In the genomic region with DNA sequence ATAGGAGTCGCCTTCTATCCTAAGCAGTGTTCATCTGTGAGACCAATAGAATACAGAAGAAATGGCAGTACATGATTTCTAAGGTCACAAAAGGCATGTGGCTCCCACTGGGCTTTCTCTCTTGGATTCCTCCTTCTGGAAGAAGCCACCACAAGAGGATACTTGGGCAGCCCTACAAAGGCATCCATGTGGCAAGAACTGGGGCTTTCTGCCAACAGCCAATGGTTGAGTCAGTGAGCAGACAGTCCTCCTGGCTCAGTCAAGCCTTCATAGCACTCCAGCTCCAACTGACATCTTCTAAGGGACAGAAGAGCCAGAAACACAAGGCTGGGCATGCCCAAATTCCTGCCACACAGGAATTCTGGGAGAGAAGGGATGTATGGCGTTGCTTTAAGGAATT, we compare ENCODE assay signal across 17 mouse cellular contexts.
DNase-seq lines count a peak whose midpoint lies in the region; ATAC-seq and TF ChIP-seq lines count a peak whose summit lies in the region.
"Had no signal": no experiment of that assay in that cellular context is flagged by ENCODE, and none has a peak within 500 bp of the region (broad histone marks: within the 10 kb centered on the region; RNA-seq: fewer than 3 reads in every experiment).

No protein-coding gene starts in this region.

- ATAC-seq in lung, postnatal 0 days: no peak
- ATAC-seq in midbrain, embryonic 16.5 days: no peak
- ATAC-seq: forebrain, embryonic 15.5 days had no signal

- TF ChIP-seq EP300 in lung, postnatal 0 days (IDR thresholded peaks at IDR 0.05): no peak

- H3K27ac ChIP-seq in kidney, adult 2 months (ENCODE audit: insufficient read depth, low read depth, low read length): no peak overlapping the region
- no peak overlapping the region for H3K27ac ChIP-seq in lung, postnatal 0 days (ENCODE audit: low read length)
- no peak overlapping the region for H3K27ac ChIP-seq in midbrain, embryonic 16.5 days (ENCODE audit: low read length)
- H3K27ac ChIP-seq: embryonic facial prominence, embryonic 12.5 days; forebrain, embryonic 15.5 days; hindbrain, embryonic 12.5 days; limb, embryonic 13.5 days; lung, embryonic 15.5 days; midbrain, embryonic 12.5 days; neural tube, embryonic 13.5 days had no signal

- no peaks in the 10 kb centered on the region for H3K9me3 ChIP-seq in lung, postnatal 0 days (ENCODE audit: low read length)
- no peaks in the 10 kb centered on the region for H3K9me3 ChIP-seq in midbrain, embryonic 16.5 days (replicated peaks; ENCODE audit: control insufficient read depth, low read length, poor library complexity, severe bottlenecking)
- H3K9me3 ChIP-seq: embryonic facial prominence, embryonic 12.5 days; forebrain, embryonic 15.5 days; hindbrain, embryonic 12.5 days; lung, embryonic 15.5 days; midbrain, embryonic 12.5 days; neural tube, embryonic 13.5 days had no signal

- TF ChIP-seq CTCF in kidney, adult 2 months (conservative IDR thresholded peaks at IDR 0.05; ENCODE audit: insufficient read depth, insufficient read length, low read depth, low read length): no peak
- TF ChIP-seq CTCF in lung, postnatal 0 days (IDR thresholded peaks at IDR 0.05): no peak

- WGBS in kidney, adult 2 months: 91% methylated on average over 2 of the region's 2 CpGs
- 87% methylated on average over 2 of the region's 2 CpGs for WGBS in lung, postnatal 0 days
- WGBS in midbrain, embryonic 16.5 days: 95% methylated on average over 2 of the region's 2 CpGs

- TF ChIP-seq POLR2A in kidney, adult 2 months (IDR thresholded peaks at IDR 0.05; ENCODE audit: low read depth, low read length): no peak

- H3K27me3 ChIP-seq in kidney, adult 2 months (replicated peaks; ENCODE audit: control insufficient read depth, insufficient read depth, low read length): no peaks in the 10 kb centered on the region
- no peaks in the 10 kb centered on the region for H3K27me3 ChIP-seq in lung, postnatal 0 days (replicated peaks; ENCODE audit: insufficient read depth, low read length)
- H3K27me3 ChIP-seq in midbrain, embryonic 16.5 days (ENCODE audit: control insufficient read depth, insufficient read depth, low read depth, low read length): no peaks in the 10 kb centered on the region
- H3K27me3 ChIP-seq: embryonic facial prominence, embryonic 12.5 days; forebrain, embryonic 15.5 days; hindbrain, embryonic 12.5 days; limb, embryonic 13.5 days; lung, embryonic 15.5 days; midbrain, embryonic 12.5 days; neural tube, embryonic 13.5 days had no signal

- H3K4me3 ChIP-seq in kidney, adult 2 months (ENCODE audit: insufficient read depth, low read depth, low read length): no peak overlapping the region
- no peak overlapping the region for H3K4me3 ChIP-seq in lung, postnatal 0 days (ENCODE audit: low read depth, low read length)
- no peak overlapping the region for H3K4me3 ChIP-seq in midbrain, embryonic 16.5 days (ENCODE audit: low read depth, low read length)
- H3K4me3 ChIP-seq: embryonic facial prominence, embryonic 12.5 days; forebrain, embryonic 15.5 days; hindbrain, embryonic 12.5 days; limb, embryonic 13.5 days; lung, embryonic 15.5 days; midbrain, embryonic 12.5 days; neural tube, embryonic 13.5 days had no signal

- no peak overlapping the region for H3K9ac ChIP-seq in lung, postnatal 0 days (replicated peaks; ENCODE audit: low read depth)
- H3K9ac ChIP-seq in midbrain, embryonic 16.5 days (ENCODE audit: low read depth, low read length): no peak overlapping the region
- H3K9ac ChIP-seq: embryonic facial prominence, embryonic 12.5 days; forebrain, embryonic 15.5 days; hindbrain, embryonic 12.5 days; limb, embryonic 13.5 days; lung, embryonic 15.5 days; midbrain, embryonic 12.5 days; neural tube, embryonic 13.5 days had no signal

- no peaks in the 10 kb centered on the region for H3K36me3 ChIP-seq in kidney, adult 2 months (ENCODE audit: control insufficient read depth, insufficient read depth, low read length)
- H3K36me3 ChIP-seq in lung, postnatal 0 days (ENCODE audit: insufficient read depth, low read length): no peaks in the 10 kb centered on the region
- no peaks in the 10 kb centered on the region for H3K36me3 ChIP-seq in midbrain, embryonic 16.5 days (ENCODE audit: control insufficient read depth, insufficient read depth, low read length)
- H3K36me3 ChIP-seq: embryonic facial prominence, embryonic 12.5 days; forebrain, embryonic 15.5 days; lung, embryonic 15.5 days; midbrain, embryonic 12.5 days; neural tube, embryonic 13.5 days had no signal

- H3K4me1 ChIP-seq in kidney, adult 2 months (ENCODE audit: control insufficient read depth, insufficient read depth, low read length): no peaks in the 10 kb centered on the region
- H3K4me1 ChIP-seq in lung, postnatal 0 days (ENCODE audit: insufficient read depth, low read depth, low read length): no peaks in the 10 kb centered on the region
- H3K4me1 ChIP-seq in midbrain, embryonic 16.5 days (ENCODE audit: control insufficient read depth, insufficient read depth, low read length): no peaks in the 10 kb centered on the region
- H3K4me1 ChIP-seq: embryonic facial prominence, embryonic 12.5 days; forebrain, embryonic 15.5 days; hindbrain, embryonic 12.5 days; limb, embryonic 13.5 days; lung, embryonic 15.5 days; midbrain, embryonic 12.5 days; neural tube, embryonic 13.5 days had no signal

- peak; percentile 14 for DNase-seq in kidney, adult 2 months
- DNase-seq in kidney, postnatal 25 days: no peak
- DNase-seq in NIH3T3 (ENCODE audit: low read depth): peak; percentile 82
- peak; percentile 33 for DNase-seq in brain, adult 2 months (ENCODE audit: low read depth, low spot score)
- peak; percentile 20 for DNase-seq in lung, postnatal 0 days (ENCODE audit: low spot score)
- DNase-seq in right cerebral cortex, postnatal 36 days (ENCODE audit: low spot score in 2 of 2): no peak
- DNase-seq in thymus, postnatal 0 days (ENCODE audit: low spot score): no peak
- DNase-seq: kidney, adult 9 months; right cerebral cortex, adult 18-20 months had no signal

- no peak overlapping the region for H3K4me2 ChIP-seq in lung, postnatal 0 days (replicated peaks; ENCODE audit: low read depth, low read length)
- H3K4me2 ChIP-seq in midbrain, embryonic 16.5 days (ENCODE audit: low read length): no peak overlapping the region
- H3K4me2 ChIP-seq: embryonic facial prominence, embryonic 12.5 days; forebrain, embryonic 15.5 days; hindbrain, embryonic 12.5 days; limb, embryonic 13.5 days; lung, embryonic 15.5 days; midbrain, embryonic 12.5 days; neural tube, embryonic 13.5 days had no signal

Comparison
In these comparisons a context has a peak if more than half of its experiments do, and no peak if none do; other contexts are left out.
1. DNase-seq: peak in kidney, adult 2 months (single experiment), NIH3T3 (single experiment), brain, adult 2 months (single experiment) and lung, postnatal 0 days (single experiment); none in kidney, postnatal 25 days (0 of 2), right cerebral cortex, postnatal 36 days (0 of 2) and thymus, postnatal 0 days (single experiment).